Mouse (Mus musculus) spleen, adult 2 months (tissue): ENCODE measurements around the gene Tom1l2.

ENCODE experiments used
- CTCF ChIP-seq: fragments of 200-500 bp; IDR thresholded peaks from 2 replicates; pipeline ENCODE4 v1.5.1; 2011; ENCODE audit warnings: mild to moderate bottlenecking, inconsistent platforms; ENCODE audit not compliant: insufficient read depth, insufficient read length, insufficient replicate concordance; ENCODE audit errors: extremely low read depth
- POLR2A ChIP-seq: fragments of 200-500 bp; IDR thresholded peaks from 2 replicates; pipeline ENCODE4 v1.6.1; 2011; ENCODE audit warnings: low read depth, low read length, inconsistent platforms

- TF ChIP-seq POLR2A: no peak
- peak; percentile 19; the same call in 1 of the 2 replicates for TF ChIP-seq CTCF
Observed at GRCm38 (mm10) chr11:60292718-60293117, 60.0 kb downstream of the Tom1l2 start.
